Mouse (Mus musculus): ENCODE results near the gene Proser2. TPM values are rescaled to one million over a fixed set of nuclear protein-coding genes. Genes with fewer than 3 reads are reported as not detected.
"Not testable (repeated sequence)": the region's sequence is repeated elsewhere in the genome, so short reads cannot be mapped to it uniquely, and the experiment has no call there.

Gene Proser2
- total RNA-seq, 2 experiments from 2014 or later, result 3.1 to 4.5 TPM

- intact Hi-C loops (cut with DNase I), result no loop called here
- DNase-seq (ENCODE audit: low spot score in 2 of 2), result peak in 1 of 2 experiments; percentile 15
Measured at GRCm38 (mm10) chr2:6142915-6143654, 13.1 kb upstream of the Proser2 start.

DNA sequence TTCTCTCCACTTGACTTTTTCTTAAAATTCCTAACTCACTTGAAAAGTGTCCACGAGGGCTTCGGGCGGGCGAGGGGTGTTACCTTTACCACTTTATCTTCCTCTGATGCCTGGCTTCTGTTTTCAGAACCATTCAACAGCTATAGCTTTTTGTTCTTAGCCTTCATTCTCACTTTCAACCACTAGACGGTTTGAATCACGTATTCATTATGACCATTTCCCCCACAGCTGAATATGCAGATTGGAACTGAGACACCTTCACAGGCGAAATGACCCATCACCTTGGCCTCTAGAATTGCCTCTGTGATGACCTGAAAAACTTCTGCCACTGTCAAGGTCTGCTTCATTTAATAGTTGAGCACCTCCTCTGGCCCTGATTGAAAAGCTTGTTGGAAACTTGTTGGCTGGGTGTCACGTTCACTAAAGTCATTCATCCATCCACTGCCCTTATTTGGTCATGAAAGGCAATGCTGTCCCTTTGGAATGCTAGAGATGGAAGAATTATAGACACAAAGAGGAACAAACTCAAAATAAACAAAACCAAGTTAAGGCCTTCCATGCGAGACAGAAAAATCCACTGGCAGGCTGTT lies 10.7 kb upstream of the Proser2 start:
- DNase-seq (ENCODE audit: low spot score in 2 of 2), result no peak
- intact Hi-C loops (cut with DNase I), result no loop called here

- DNase-seq (ENCODE audit: low spot score in 2 of 2), result no peak
- intact Hi-C loops (cut with DNase I), result no loop called here
Measured at GRCm38 (mm10) chr2:6133871-6134270, 3.9 kb upstream of the Proser2 start.

GRCm38 (mm10) chr2:6128881-6129280 lies 1.1 kb downstream of the Proser2 start:
- DNase-seq (ENCODE audit: low spot score in 2 of 2), result no peak
- intact Hi-C loops (cut with DNase I), result no loop called here

DNA sequence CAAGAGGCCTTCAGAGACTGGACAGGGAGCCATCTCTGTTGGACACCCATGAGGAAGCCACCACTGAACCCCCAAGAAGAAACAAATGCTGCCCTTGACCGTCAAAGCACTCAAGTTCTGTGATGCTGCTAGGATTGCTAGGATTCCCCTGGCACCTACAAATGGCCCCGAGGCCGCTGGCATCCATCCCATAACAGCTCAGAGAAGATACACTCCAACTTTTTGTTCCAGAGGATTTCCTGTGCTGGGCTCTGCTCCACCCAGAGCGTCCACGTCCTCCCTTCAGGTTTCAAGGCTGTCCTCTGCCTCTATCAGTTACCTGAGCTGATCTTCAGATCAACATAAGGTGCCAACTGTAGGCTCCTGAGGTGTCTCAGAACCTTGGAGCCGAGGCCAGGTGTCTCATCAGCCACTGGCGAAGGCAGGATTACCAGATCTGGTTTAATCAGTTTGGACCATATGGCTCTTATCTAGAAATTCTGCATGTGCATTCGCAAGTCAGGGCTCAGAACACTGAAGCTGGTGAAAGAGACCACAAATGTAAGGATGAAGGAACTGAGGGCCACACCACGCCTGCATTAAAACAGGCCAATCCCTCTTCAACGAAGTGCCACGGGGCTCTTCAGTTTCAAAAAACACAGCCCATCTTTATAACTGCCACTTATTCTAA lies 1.7 kb downstream of the Proser2 start:
- intact Hi-C loops (cut with DNase I), result no loop called here
- DNase-seq (ENCODE audit: low spot score in 2 of 2), result no peak

GRCm38 (mm10) chr2:6123046-6123445 lies 7.0 kb downstream of the Proser2 start:
- DNase-seq (ENCODE audit: low spot score in 2 of 2), result no peak
- intact Hi-C loops (cut with DNase I), result no loop called here

GRCm38 (mm10) chr2:6121091-6121490 lies 8.9 kb downstream of the Proser2 start:
- intact Hi-C loops (cut with DNase I), result no loop called here
- DNase-seq (ENCODE audit: low spot score in 2 of 2), result no peak

DNA sequence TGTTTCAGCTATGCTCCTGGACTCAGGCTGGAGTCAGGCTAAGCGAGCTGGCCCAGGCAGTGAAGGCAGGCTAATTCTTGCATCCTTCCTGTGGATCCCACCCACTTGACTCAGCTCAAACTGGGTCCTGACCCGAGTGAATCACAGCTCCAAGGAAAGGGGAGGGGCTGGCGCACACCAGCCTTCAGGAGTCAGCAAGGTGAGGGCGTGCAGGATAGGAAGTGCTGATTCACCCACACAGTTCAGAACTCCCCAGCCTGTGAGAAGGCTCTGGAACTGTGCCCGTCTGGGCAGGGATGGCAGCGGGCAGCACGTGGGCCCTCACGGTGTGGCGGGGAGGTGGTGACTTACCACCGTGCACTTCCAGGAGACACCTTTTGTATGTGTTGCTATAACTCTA lies 11.8 kb downstream of the Proser2 start:
- DNase-seq (ENCODE audit: low spot score in 2 of 2), result no peak
- intact Hi-C loops (cut with DNase I), result no loop called here

- DNase-seq (ENCODE audit: low spot score in 2 of 2), result no peak
- intact Hi-C loops (cut with DNase I), result no loop called here
Measured at GRCm38 (mm10) chr2:6113792-6114191, 16.2 kb downstream of the Proser2 start.

DNA sequence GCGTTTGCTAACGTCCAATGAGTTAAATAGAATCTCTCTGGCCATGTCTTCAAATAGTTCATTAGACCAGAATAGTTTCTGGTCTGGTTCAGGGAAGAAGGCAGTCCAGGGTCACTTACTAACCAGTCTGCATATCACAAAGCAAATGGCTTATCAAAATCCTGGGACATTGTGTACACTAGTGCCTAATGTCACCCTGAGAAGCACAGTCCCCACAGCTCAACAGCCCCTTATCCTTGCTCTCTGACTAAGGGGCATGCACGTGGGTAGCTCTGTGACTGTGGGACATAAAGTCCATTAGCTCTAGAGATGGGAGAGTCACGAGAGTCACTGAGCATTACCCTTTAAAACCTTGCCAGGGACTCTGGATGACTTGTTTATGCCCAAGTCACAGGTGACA lies 17.4 kb downstream of the Proser2 start:
- intact Hi-C loops (cut with DNase I), result no loop called here
- DNase-seq (ENCODE audit: low spot score in 2 of 2), result no peak

- DNase-seq (ENCODE audit: low spot score in 2 of 2), result no peak
- intact Hi-C loops (cut with DNase I), result no loop called here
Measured at GRCm38 (mm10) chr2:6105437-6105836, 24.6 kb downstream of the Proser2 start.

- no peak for DNase-seq (ENCODE audit: low spot score in 2 of 2)
- intact Hi-C loops (cut with DNase I), result no loop called here
Measured at GRCm38 (mm10) chr2:6100755-6101154, 29.3 kb downstream of the Proser2 start.

DNA sequence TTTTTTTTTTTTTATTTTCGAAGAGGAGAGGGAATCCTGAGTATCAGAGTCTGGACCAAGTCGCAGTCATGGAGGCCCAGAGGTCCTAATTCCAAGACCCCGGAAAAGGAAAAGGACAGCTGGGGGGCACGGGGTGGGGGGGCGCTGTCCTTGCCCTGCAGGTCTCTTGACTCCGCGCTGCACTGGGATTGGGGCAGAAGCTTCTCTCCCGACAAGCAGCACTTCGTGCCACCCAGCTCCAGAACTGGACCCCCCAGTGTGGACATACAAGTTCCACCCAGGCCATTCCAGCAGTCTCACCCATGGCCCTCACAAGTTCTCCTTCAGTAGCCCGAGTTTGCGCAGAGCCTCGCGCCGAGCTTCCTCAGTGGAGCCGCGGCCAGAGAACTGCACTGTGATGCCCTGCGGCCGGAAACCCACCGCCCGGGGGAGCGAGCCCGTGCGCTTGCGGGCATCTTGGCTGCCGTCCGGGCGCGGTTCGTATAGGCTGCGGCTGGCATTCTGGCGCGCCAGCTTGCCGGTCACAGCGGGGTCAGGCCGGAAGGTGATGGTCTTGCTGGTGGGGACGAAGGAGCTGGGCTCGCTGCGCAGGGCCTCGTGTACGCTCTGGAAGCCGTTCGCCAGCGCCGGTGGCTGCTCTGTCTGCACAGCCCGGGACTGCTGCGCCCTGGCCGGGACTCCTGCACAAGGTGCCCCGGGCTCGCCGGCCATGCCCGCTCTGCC lies 29.8 kb downstream of the Proser2 start:
- DNase-seq (ENCODE audit: low spot score in 2 of 2), result no peak
- intact Hi-C loops (cut with DNase I), result no loop called here

DNA sequence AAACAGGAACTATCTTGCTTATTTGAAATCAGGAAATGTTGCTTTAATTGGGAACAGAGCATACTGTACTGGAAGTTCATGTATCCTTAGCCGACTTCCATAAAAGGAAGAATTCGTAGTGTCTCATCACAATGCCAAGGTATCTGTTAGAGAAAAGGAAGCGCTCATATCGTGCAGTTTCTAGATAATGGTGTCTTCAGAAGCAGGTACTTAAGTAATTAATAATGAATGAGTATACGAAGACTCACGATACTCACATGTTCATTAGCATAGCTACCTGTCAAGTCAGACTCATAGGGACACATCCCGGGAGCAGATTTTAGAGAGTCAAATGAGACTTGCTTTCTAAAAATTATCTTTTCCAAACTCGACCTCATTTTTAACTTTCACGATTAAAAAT lies 30.6 kb downstream of the Proser2 start:
- intact Hi-C loops (cut with DNase I), result no loop called here
- DNase-seq (ENCODE audit: low spot score in 2 of 2), result no peak

DNA sequence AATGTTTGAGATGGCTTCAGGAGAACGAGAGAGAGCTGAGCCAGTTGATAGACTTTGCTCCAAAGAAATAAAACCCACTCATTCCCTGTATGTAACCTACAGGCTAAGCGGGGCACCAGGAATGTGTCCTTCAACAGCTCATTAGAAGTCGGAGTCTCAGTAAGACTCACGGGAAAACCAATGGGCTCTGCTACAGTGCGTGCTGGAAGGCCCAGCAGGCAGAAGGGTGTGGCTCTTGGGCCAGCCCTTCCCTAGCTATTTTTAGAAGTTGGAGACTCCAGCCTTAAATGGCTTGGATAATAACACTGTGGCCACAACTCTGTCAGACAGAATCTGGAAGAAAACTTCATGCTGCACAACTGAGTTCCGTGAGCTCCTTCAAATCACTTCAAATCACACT lies 31.1 kb downstream of the Proser2 start:
- no peak for DNase-seq (ENCODE audit: low spot score in 2 of 2)
- intact Hi-C loops (cut with DNase I), result no loop called here

DNA sequence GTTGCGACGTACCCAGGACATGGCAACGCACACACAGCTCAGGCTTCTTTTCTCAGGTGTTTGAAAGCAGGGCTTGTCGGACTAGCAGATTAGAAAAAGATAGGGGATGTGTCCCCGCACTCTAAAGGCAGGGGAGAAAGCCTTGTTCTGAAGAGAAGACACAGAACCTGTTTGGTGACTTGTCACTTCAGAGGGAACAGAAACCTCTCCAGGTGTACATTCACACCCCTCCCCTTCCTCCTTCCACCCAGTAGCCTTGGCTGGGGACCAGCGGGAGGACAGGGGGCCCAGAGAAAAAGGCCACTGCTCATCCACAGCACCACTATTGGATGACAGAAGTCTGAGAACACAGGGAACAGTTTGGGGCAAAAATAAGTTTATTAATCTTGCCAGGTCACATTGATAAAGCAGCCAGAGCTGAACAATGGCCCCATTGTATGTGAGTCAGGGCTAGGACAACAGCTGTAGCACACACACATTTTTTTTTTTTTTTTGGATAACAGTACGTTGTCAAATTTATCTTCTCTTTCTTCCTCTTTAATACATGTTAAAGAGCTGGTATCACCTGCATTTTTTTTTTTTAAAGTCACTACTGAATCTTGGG lies 32.8 kb downstream of the Proser2 start:
- no peak for DNase-seq (ENCODE audit: low spot score in 2 of 2)
- intact Hi-C loops (cut with DNase I), result no loop called here

GRCm38 (mm10) chr2:6089941-6090340 lies 40.1 kb downstream of the Proser2 start:
- DNase-seq (ENCODE audit: low spot score in 2 of 2); intact Hi-C loops (cut with DNase I): not testable (repeated sequence)

GRCm38 (mm10) chr2:6087151-6087550 lies 42.9 kb downstream of the Proser2 start:
- no peak for DNase-seq (ENCODE audit: low spot score in 2 of 2)
- intact Hi-C loops (cut with DNase I), result no loop called here

DNA sequence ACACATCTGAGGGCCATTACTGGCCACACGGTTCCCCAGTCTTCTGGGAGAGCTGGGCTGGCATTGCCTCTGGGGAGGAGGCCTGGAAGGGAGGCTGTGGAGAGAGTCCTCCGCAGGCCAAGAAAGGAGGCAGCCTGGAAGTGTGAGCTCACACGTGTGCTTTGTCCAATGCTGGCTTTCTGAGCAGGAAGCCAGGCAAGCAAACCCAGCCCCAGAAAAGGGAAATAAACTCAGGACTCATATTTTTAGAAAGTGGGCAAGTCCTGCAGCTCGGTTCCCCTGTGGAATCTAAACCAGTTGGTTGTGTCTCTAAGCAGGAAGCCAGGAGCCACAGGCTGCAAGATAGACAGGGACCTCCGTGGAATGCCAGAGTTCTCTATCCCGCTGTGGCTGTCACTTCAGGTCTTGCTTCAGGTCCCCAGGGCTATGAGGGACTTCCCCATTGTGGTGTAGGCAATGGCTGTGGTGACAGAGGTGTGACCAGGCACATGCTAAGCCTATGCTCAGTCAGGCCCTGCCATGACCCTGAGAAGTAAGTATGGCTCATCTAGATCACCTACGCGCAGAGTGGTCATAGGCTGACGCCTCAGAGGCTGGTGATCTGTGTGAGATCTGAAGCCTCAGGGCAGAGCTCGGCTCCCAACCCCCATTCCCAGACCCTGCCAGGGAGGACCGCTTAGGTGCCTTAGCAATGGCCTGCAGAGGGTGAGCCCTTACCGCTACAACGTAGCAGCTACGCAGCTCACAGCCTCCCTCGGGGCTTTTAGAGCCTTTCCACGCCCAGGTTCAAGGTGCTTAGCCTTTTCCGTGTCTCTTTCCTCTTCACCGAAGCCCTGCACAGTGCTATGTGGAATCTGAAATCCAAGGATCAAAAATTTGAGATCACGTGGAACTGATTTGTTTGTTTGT lies 44.1 kb downstream of the Proser2 start:
- no peak for DNase-seq (ENCODE audit: low spot score in 2 of 2)
- intact Hi-C loops (cut with DNase I), result no loop called here

All from left cerebral cortex, postnatal 14 days (tissue).